Mouse (Mus musculus) layer of hippocampus, adult 2 months (tissue): ENCODE measurements around the gene Sytl4. TPM values are rescaled to one million over a fixed set of nuclear protein-coding genes. Genes with fewer than 3 reads are reported as not detected.
A peak's percentile ranks its signal among the peaks of the same experiment; 100 is the strongest.

Source experiments
- DNase-seq, 2 experiments: peaks; one replicate each; pipeline ENCODE4 v3.0.0; 2022; ENCODE audit warnings: low spot score in 2 of 2
- H3K27ac ChIP-seq: fragments of 200-600 bp; 2 replicates; pipeline ENCODE4 v1.8.1; 2022
- H3K4me3 ChIP-seq: fragments of 200-600 bp; 2 replicates; pipeline ENCODE4 v1.8.1; 2022; ENCODE audit warnings: mild to moderate bottlenecking
- CTCF ChIP-seq: fragments of 200-600 bp; conservative IDR thresholded peaks from 2 replicates; pipeline ENCODE4 v1.8.1; 2022; ENCODE audit warnings: antibody characterized with exemption, mild to moderate bottlenecking, moderate library complexity
- long read RNA-seq, 2 experiments: library from polyadenylated mRNA; stranded (forward); transcript quantifications; one replicate each; pipeline ENCODE4 v2.0.0; 2021; ENCODE audit warnings: borderline mapping rate in 2 of 2
- total RNA-seq, 2 experiments: library from RNA; stranded (reverse); gene quantifications; 2 replicates each; pipeline ENCODE4 v1.2.3; 2021

Gene Sytl4
- total RNA-seq: 1 to 10 TPM; 1.5 TPM
- long read RNA-seq, experiment 1, partial matches to known transcripts: 0 of 2 reads
- long read RNA-seq, experiment 1, other reads (novel, unspliced or antisense): 0 of 2 reads
- long read RNA-seq, experiment 2, partial matches to known transcripts: 0 of 1 reads
- long read RNA-seq, experiment 2, other reads (novel, unspliced or antisense): 0 of 1 reads

GRCm38 (mm10) chrX:133981231-133982002 is at the start of gene Sytl4:
TSS of gene Sytl4 (minus strand) at chrX:133981812.
- no peak for DNase-seq
- TF ChIP-seq CTCF: no peak
- peak within 1 kb of the TSS; percentile 43 for H3K4me3 ChIP-seq
- no peak within 1 kb of the TSS for H3K27ac ChIP-seq

GRCm38 (mm10) chrX:134020664-134021063 is 39.1 kb upstream of the Sytl4 start:
- no peak for DNase-seq
- H3K4me3 ChIP-seq: no peak overlapping the region
- TF ChIP-seq CTCF: no peak
- H3K27ac ChIP-seq: no peak overlapping the region

GRCm38 (mm10) chrX:134019005-134019404 is 37.4 kb upstream of the Sytl4 start:
- TF ChIP-seq CTCF: peak; percentile 92
- H3K27ac ChIP-seq: no peak overlapping the region
- no peak overlapping the region for H3K4me3 ChIP-seq
- peak; percentile 60 to 69 for DNase-seq

DNA sequence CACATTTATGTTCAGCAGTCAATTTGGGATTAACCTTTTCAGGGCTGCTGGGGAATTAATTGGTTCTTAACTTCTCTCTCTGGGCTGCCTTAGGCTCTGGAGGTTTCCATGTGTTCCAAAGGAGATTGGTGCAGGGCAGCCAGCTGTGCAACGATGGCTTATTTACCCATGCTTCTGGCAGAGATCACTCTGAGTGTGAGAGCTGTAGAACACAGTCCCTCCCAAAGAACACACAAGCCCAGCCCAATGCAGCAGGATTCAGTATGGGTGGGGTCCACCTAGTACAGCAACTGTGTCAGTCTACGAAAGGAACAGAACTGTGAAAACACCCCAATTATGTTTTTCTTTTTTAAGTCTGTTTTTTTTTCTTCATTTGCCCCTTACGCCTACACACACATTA is 14.3 kb upstream of the Sytl4 start:
- no peak for DNase-seq
- TF ChIP-seq CTCF: no peak
- no peak overlapping the region for H3K27ac ChIP-seq
- no peak overlapping the region for H3K4me3 ChIP-seq

- no peak for TF ChIP-seq CTCF
- H3K4me3 ChIP-seq: no peak overlapping the region
- H3K27ac ChIP-seq: no peak overlapping the region
- no peak for DNase-seq
These were observed 17.0 kb downstream of the Sytl4 start for GRCm38 (mm10) chrX:133964615-133965014.

DNA sequence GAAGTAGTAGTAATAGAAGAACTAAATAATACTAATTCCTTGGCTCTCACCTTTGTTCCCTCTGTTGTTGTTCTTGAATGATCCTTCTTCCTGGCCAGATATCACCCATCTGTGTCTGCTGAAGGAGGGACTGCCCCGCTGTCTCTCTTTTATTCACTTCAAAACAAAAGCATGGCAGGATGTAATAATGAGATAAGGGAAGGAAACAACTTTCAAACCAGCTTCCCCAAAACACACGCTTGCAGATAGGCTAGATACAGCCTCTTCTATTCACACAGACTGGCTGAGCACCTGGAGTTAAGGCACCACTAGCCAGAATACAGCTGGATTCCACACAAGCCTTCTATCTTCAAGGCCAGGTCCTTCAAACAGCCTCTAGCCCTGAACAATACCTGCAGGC is 21.0 kb downstream of the Sytl4 start:
- no peak for TF ChIP-seq CTCF
- H3K4me3 ChIP-seq: no peak overlapping the region
- no peak overlapping the region for H3K27ac ChIP-seq
- no peak for DNase-seq

DNA sequence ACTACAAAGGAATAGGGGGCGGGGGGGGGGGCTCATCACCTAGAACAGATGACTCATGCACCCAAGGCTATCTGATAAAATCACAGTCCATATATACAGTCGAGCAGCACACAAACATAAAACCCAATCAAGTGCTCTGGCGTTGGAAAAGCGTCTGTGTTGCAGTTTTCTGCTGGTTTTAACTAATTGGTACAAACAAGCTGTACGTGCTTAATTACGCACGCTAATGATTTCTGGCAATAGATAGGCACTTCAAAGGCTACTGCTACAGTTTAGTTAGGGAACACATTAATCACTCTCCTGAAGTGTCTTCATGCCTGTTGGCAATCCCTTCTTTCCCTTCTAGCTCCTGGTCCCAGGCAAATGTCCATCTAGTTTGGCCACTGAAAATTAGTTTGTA is 27.0 kb downstream of the Sytl4 start:
- DNase-seq: no peak
- H3K27ac ChIP-seq: no peak overlapping the region
- no peak for TF ChIP-seq CTCF
- no peak overlapping the region for H3K4me3 ChIP-seq

- no peak overlapping the region for H3K27ac ChIP-seq
- H3K4me3 ChIP-seq: no peak overlapping the region
- TF ChIP-seq CTCF: peak; percentile 88
- DNase-seq: peak; percentile 30 to 41
These were observed 34.2 kb downstream of the Sytl4 start for GRCm38 (mm10) chrX:133947427-133947826.

- H3K27ac ChIP-seq: no peak overlapping the region
- DNase-seq: no peak
- TF ChIP-seq CTCF: no peak
- no peak overlapping the region for H3K4me3 ChIP-seq
These were observed 42.1 kb downstream of the Sytl4 start for GRCm38 (mm10) chrX:133939561-133939960.

DNA sequence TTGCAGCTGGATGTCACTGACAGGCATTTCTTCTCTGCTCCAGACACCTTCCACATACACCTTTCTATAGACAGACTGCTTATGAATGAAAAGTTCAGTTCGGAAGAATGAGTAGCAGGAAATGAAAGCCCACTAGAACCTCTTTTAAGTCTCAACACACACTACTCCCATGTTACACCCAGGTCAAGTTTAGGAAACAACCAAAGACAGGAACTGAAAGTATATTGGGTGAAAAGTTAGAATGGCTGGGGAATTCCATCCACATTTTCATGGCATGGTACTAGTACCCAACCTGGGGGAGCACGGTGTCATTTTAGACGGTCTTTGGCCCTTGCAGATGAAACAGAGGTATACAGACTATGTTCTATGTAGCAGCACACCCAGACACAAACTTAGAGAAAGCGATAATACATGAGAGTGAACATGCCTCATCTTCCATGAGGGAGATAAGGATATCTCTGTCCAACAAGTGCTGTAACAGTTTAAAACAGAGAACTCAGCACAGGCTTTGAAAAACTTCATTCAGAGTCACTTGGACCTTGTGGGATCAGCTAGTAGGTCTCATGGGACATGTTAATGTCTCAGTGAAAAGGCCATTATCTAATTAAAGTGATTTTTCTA is 44.9 kb downstream of the Sytl4 start:
- DNase-seq: no peak
- Histone ChIP-seq H3K27ac (no peak overlapping the region), H3K4me3 (no peak overlapping the region)
- no peak for TF ChIP-seq CTCF

DNA sequence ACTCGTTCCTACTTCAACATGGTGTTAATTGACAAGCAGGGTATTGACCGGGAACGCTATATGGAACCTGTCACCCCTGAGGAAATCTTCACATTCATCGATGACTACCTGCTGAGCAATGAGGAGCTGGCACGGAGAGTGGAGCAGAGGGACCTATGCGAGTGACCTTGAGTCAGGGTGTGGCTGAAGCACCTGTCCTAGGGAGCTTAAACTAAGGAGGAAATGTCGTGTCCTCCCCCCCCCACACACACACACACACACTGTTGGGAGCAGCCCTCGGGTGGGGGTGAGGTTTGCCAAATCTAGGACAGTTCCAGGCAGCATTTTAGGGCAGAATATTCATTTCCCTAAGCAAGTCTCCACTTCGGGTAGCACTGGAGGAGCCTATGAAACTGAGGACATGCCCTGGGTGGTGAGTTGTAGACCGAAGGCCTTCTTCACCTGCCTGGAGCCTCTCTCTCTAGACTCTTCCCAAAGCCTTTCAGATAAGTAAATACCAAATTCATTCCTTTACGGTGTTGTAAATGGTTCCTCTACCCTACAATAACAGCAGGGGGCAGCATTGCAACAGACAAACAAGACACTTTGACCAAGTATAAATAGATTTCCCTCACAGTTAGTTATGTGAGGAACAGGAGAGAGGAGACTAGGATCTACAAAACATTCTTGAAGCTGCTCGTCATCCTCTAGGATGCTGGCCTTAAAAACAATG is 50.2 kb downstream of the Sytl4 start:
- Histone ChIP-seq H3K4me3 (no peak overlapping the region), H3K27ac (no peak overlapping the region)
- peak; percentile 77 for TF ChIP-seq CTCF
- DNase-seq: peak; percentile 26 to 66

DNA sequence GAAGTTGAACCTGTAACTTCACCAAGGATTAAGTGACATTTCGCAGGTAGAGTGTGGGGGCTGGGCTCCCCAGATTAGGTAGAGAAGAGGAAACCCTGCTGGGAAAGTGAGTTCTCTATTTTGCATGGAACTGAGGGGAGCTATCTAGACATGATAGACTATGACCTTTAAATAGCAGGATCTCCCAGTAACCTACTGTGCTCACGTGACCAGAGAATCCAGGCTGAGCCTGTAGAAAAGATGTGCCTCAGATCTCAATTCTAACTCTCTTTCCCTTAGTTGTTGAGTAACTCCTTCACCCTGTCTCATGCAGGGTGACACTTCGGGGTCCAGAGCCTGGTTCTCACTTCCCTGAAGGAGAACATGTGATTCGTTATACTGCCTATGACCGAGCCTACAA is 54.9 kb downstream of the Sytl4 start:
- DNase-seq: no peak
- Histone ChIP-seq H3K27ac (no peak overlapping the region), H3K4me3 (no peak overlapping the region)
- TF ChIP-seq CTCF: no peak

GRCm38 (mm10) chrX:133921187-133921586 is 60.4 kb downstream of the Sytl4 start:
- H3K4me3 ChIP-seq: no peak overlapping the region
- no peak overlapping the region for H3K27ac ChIP-seq
- no peak for TF ChIP-seq CTCF
- no peak for DNase-seq
